Mouse (Mus musculus) layer of hippocampus, postnatal 36 days (tissue): ENCODE measurements at regions not wholly inside any gene's neighbourhood (a gene's known extent, or its start where the extent isn't known, plus 50 kb on each side); places are given as distances from the start of the nearest gene placed in this dataset.

ENCODE experiments used
- DNase-seq, 2 experiments: peaks; one replicate each; pipeline ENCODE4 v3.0.0; 2022

DNA sequence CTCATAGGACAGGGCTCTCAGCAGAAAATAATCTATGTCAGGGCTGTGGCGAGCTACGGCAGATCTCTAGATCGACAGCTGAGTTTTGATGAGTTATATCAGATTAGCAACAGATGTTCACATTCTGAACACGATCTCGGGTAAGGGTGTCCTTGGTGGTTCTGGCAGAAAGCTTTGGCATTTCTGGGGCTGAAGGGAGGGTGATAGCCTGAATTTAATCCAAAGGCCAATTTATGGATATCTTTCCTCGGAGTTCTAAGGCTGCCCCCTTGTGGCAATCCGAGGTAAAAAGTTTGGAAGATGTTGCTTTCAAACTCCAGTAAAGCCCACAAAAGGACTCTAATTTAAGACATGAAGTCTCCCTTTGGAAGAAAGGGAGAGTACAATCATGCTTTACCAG lies 101.3 kb upstream of the Luzp2 start:
- peak; percentile 27 to 53 for DNase-seq

DNA sequence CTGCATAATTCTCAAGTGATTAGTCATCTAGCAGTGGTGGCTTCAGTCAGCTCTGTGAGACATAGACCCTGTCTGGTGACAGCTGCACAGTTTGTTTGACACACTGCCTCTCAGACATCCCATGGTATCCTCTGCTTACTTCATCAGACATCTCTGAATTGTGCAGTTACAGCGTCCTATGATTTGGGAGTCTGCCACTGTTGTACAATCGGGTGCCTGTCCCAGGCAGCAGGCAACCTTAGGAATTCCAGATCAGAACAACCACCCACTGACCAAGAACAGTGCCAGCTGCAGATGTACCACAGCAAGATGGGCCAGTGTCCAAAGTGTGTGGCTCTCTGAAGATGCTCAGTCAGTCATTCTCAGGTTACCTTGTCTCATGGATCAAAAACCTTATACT lies 100.4 kb upstream of the Luzp2 start:
- DNase-seq, result peak; percentile 4 to 11

DNA sequence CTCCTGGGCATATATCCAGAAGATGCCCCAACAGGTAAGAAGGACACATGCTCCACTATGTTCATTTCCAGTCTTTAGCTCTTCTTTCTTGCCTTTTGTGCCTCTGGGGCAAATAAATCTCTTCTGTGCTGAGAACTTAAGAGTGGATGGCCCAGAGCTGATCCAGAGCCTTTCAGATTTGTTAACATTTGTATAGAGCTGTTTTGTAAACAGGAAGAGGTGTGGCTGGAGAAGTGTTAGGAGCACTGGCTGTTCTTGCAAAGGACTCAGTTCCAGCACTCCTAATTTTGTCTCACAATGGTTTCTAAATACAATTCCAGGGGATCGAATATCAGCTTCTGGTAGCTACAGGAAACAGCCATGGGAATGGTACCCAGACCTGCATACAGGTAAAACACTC lies 68.0 kb upstream of the Luzp2 start:
- DNase-seq, result no peak

DNA sequence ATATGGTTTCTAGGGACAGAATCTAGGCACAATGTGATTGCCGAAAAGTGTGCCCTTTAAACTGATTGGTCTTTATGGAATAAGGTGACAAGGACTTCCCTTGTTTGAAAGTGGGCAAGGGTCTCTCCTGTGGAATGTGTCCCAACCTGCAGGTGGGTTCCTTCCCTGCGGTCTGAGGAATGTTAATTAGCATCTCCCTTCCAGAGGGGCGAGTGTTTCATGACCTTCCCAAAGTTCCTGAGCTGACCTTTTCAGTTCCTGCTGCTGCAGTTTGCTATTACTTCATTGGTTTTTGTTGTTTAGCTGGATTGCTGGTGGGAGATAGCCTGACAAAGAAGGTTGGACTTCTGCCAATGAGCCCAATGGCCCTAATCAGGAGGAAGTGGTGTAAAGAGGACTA lies 66.6 kb upstream of the Luzp2 start:
- DNase-seq, result no peak

DNA sequence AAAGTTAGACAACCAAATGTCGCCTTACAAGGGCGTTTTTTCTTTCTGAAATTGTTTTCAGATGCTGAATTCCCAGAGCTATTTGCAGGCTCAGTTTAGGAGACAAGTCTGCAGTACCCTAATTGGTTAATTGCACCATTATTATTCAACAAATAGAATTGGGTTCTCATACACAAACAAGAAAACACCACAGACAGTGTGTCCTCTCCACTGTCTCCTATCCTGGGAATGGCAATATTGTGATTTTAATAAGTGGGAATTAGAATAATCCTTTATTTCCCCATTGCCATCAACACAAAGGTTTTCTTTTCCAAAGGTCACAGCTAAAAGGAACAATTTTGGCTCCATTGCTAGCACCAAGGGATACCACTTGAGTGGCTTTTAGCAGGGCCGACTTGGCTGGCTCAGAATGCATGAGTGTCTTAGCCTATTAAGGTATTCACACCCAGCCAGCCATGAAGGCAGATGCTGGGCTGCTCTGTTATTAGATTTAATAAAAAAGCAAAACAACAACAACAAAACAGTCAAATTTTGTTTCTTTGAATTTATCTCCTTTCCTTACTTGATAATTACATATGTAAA lies 53.3 kb upstream of the Luzp2 start:
- DNase-seq, result peak in 1 of 2 experiments; percentile 4

DNA sequence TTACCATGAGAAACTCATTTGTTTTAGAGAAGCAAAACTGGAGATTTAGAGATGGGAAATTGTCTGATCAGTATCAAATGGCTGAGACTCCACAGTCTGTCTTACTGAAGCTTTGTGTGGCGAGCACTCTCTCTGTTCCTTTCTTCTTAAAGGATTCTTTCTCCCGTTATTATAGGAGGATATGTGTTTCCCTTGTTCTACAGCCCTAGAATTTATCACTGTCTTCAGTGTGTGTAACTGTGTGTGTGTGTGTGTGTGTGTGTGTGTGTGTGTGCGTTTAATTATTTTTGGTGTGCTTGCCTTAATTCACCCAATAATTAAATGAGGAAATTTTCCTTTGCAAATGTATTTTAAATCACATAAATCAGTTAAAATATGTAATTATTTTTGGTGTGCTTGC lies 52.7 kb upstream of the Luzp2 start:
- DNase-seq, result no peak

DNA sequence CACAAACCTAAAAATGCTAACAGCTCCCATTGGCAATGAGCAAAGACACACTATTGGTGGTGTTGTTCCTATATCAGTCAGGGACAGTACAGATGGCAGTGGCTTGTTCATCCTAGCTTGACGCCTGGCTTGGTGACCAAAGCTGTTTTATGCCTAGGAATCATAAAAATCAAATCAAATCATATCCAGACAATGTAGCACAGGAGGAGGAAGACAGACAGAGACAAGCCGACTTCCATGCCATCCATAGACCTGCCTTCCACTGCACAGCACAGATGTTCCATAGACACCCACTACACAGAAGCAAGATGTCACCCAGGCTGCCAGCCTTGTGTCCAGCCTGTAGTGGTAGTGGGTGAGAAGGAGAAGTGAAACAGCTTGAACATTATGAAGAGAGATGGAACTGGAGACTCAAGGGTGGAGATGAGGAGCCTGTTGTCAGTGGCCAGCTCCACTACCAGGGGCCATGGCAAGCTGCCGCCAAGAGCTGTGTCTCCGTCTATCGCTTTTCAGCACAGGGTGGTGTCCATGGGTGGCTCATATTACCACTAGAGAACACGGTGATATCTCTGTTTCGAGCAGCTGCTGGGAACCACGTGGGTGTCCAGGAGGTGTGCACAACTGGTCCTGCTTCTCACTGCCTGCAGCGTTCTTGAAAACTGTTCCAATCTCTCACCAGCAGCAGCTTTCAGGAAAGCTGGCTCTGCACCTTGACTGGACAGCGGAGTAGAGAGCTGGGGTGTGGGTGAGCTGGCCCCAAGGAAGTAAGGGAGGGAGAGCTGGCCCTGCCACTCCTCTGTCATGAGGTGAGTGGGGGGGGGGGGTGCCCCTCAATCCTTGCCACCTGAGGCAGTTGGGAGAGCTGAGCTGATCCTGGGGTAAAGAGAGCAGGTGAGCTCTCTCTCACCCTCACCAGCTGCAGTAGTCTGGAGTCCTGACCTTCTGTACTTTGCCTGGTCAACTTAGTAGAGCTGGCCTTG lies 51.5 kb upstream of the Luzp2 start:
- peak in 1 of 2 experiments; percentile 3 for DNase-seq
